Mouse (Mus musculus): Measurements from ENCODE around the gene Arhgef12. TPM values are rescaled to one million over a fixed set of nuclear protein-coding genes. Genes with fewer than 3 reads are reported as not detected.
"Not testable (repeated sequence)": the region's sequence is repeated elsewhere in the genome, so short reads cannot be mapped to it uniquely, and the experiment has no call there.

Arhgef12 gene
- total RNA-seq, 2 experiments from 2014 or later: 161 to 206 TPM

DNA sequence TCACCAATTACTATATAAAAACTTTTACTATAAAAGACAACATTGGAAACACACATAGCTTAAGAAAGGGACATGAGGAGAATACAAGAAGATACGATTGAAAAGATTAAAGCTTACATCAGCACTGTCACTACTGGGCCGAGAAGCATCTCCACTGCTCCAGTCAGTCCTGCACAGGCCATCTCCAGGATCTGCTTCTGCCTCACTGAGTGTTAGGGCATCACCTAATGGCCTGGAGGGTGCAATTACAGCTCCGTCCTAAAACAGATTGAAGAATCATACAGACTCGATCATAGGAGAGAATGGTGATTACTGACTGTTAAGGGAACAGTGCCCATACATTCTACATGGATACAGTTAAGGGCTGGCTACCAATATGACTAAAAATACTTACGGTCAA lies 91.3 kb downstream of the Arhgef12 start:
- ATAC-seq (replicated peaks; ENCODE audit: low FRiP score, poor library complexity, severe bottlenecking): no peak; the same call in 1 of the 2 replicates

DNA sequence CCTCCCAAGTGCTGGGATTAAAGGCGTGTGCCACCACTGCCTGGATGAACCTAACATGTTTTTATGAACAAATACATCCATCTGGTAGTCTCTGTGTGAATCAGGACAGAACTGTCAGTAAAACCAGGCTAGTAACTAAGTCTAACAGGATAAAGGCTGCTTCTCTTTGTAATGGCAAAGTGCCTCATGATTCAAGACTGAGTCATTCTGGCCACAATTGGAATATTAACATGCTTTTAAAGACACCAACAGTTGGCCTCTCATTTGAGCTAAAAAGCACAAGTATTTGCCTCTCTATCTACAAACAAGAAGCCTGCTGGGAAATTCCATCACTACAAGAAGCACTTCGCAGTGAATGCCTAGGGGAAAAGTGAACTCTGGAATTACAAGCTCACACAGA lies 91.7 kb downstream of the Arhgef12 start:
- ATAC-seq (replicated peaks; ENCODE audit: low FRiP score, poor library complexity, severe bottlenecking): no peak

- no peak for ATAC-seq (replicated peaks; ENCODE audit: low FRiP score, poor library complexity, severe bottlenecking)
These were observed 92.2 kb downstream of the Arhgef12 start for GRCm38 (mm10) chr9:43014886-43015285.

GRCm38 (mm10) chr9:43012541-43012940 lies 94.5 kb downstream of the Arhgef12 start:
- no peak for ATAC-seq (replicated peaks; ENCODE audit: low FRiP score, poor library complexity, severe bottlenecking)

- ATAC-seq (replicated peaks; ENCODE audit: low FRiP score, poor library complexity, severe bottlenecking): no peak
These were observed 96.0 kb downstream of the Arhgef12 start for GRCm38 (mm10) chr9:43011061-43011460.

DNA sequence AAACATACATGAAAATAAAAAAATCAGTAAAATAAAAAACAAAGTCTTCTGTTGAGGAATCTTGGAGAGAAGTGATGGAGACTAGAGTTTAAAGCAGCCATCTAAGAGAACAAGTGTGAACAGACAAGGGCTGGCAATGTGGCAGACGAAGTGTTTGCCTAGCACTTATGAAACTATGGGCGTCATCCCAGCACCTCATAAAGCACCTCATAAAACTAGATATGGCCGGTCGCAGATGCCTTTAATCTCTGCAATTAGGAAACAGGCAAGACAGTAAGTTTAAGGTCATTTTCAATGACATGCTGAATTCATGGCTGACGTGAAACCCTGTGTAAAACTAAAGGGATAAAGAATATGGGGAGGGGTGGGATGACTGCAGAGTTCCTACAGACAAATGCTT lies 103.2 kb downstream of the Arhgef12 start:
- ATAC-seq (replicated peaks; ENCODE audit: low FRiP score, poor library complexity, severe bottlenecking): no peak

DNA sequence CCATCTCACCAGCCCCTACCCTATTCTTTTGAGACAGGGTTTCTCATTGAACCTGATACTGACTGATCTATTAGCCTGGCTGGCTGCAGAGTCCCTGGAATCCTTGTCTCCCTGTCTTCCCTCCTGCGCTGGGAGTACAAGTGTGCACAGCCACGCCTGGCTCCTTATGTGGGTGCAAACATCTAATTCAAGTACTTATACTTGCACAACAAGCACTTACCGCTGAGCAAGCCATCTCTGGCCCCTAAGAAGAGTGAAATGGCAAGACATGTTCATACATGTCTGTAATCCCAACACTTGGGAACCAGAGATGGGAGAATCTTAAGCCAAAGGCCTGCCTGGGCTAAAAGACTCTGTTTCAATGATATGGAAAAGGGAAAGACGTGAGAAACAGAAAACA lies 104.0 kb downstream of the Arhgef12 start:
- no peak for ATAC-seq (replicated peaks; ENCODE audit: low FRiP score, poor library complexity, severe bottlenecking)

- ATAC-seq (replicated peaks; ENCODE audit: low FRiP score, poor library complexity, severe bottlenecking): no peak
These were observed 106.3 kb downstream of the Arhgef12 start for GRCm38 (mm10) chr9:43000595-43001250.

DNA sequence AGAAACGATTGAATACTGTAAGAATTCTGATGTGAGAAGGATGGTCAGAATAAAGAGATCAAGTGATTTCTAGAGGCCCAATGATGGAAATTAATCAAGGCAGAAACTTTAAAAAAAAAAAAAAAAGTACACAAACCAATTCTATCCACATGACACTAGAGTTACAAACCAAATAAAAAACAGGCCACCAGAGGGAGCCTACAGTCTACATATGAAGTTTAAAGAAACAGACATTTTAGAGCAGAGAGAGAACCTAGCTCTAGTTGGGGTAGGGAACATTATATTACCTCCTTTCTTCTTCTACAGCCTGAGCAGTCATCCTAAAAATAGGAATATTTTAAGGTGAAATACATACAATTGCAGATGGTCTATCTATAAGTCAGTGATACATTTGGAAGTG lies 107.0 kb downstream of the Arhgef12 start:
- ATAC-seq (replicated peaks; ENCODE audit: low FRiP score, poor library complexity, severe bottlenecking): no peak

DNA sequence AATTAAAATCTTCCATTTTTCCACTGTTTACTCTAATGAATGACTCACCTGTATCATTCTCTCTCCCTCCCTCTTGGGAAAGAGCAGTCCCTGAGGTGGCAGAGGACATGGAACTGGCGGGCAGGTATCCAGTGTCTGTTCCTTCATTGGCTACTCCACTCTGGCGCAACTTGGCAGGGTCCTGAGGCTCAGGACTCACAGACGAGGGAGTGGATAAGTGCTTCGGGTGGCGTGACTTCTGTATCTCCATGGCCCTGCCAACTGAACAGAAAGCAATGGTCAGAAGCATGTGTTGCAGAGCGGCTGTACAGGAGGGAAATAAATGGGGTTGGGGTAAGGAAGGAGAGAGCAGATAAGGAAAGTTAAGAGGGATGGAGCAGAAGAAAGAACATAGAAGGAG lies 109.5 kb downstream of the Arhgef12 start:
- ATAC-seq (replicated peaks; ENCODE audit: low FRiP score, poor library complexity, severe bottlenecking): no peak

- ATAC-seq (replicated peaks; ENCODE audit: low FRiP score, poor library complexity, severe bottlenecking): no peak
These were observed 111.7 kb downstream of the Arhgef12 start for GRCm38 (mm10) chr9:42995298-42995697.

DNA sequence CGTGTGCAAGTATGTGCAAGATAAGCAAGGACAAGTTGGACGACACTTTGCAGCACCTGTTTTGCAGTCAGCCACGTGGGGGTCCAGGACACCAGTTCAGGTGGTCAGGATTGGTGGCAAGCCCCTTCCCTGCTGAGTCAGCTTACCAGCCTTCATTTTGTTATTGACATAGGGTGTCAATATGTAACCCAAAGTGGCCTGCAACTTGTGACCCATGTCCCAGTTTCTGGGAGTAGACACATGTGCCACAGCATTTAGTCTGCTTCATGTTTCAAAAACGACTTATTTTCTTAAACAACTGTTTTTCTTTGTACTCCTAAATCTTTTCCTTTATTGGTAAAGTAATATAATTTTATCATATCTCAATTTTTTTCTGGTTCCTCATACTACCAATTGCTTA lies 112.3 kb downstream of the Arhgef12 start:
- ATAC-seq (replicated peaks; ENCODE audit: low FRiP score, poor library complexity, severe bottlenecking): no peak

- ATAC-seq (replicated peaks; ENCODE audit: low FRiP score, poor library complexity, severe bottlenecking): no peak
These were observed 113.4 kb downstream of the Arhgef12 start for GRCm38 (mm10) chr9:42993659-42994058.

DNA sequence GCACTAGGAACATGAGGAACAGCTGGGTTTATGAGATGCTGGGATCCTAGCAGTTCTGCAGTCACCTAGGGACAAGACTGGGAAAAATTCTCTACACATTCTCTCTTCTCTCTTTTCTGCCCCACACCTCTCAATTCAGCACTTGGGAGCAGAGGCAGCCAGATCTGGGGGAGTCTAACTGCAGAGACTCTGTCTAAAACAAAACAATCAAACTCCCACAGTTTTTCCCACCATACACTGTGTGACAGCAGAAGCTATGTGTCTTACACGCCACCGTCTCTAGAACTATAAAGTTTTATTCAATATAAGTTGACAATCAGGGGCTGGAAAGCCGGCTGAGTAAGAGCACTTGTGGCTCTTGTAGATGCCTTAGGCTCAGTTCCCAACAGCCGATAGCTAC lies 119.1 kb downstream of the Arhgef12 start:
- no peak for ATAC-seq (replicated peaks; ENCODE audit: low FRiP score, poor library complexity, severe bottlenecking)

DNA sequence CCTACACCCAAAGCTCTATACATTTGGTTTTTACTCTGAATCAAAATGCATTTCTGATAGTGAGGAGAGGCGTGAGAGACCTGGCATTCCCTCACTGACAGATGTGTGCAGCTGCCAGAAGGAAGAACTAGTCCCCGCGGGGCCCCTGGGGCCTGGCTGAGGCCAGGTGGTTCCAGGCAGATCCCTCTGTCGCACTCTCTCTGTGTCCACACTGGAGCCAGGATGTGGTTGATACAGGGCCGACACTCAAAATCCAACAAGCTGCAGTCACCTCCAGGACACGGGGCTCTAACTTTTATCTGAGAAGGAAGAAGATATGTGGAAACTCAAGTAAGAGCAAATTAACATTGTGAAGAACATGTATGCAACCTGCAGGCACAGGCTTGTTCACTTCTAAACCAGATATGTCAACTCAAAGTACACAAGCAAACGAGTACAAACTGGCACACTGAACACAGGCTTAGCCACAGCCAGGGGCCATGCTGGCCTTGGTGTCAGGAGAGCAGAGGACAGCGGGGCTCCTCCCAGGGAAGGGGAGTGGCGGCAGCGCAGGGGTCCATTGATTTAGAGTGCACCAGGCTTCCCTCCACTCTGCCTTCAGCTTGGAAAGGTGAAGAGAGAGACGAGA lies 138.0 kb downstream of the Arhgef12 start:
- no peak for ATAC-seq (replicated peaks; ENCODE audit: low FRiP score, poor library complexity, severe bottlenecking)

DNA sequence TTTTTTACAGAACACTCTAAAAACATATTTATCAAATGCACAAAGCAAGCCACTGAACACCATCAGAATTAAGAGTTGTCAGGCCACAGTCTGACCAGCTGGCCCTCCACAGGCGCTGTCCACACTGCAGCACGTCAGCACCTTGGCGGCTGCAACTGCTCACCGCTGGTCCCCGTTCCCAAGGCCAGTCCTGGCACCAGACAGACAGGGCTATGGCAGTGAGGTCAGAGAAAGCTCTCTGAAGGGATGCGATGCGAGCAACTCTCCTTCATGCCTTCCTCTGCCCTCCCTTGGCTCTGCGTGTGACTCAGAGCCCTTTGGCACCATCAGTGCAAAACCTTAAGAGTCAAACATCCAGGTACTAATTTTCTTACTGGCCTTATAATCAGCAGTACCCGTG lies 139.3 kb downstream of the Arhgef12 start:
- no peak for ATAC-seq (replicated peaks; ENCODE audit: low FRiP score, poor library complexity, severe bottlenecking)

GRCm38 (mm10) chr9:42964809-42965208 lies 142.2 kb downstream of the Arhgef12 start:
- ATAC-seq (replicated peaks; ENCODE audit: low FRiP score, poor library complexity, severe bottlenecking): not testable (repeated sequence)

- no peak for ATAC-seq (replicated peaks; ENCODE audit: low FRiP score, poor library complexity, severe bottlenecking)
These were observed 142.7 kb downstream of the Arhgef12 start for GRCm38 (mm10) chr9:42964366-42964765.

DNA sequence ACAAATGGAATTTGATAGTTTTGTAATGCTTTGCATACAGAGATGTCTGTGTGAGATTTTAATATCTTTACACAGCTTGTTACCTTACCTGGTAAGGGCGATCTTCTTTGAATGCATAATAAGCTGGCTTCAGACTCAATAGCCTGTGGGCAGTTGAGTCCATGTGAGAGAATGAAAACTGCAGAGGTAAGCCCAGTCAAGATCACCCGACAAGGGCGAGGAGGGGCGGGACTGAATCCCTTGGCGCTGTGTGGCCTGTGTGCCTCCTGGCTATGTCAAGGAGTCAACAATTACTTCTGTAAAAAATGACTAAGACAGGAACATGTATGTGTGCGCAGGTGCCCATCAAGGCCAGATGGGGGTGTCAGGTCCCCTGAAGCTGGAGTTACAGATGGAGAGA lies 144.5 kb downstream of the Arhgef12 start:
- ATAC-seq (replicated peaks; ENCODE audit: low FRiP score, poor library complexity, severe bottlenecking): no peak

- no peak for ATAC-seq (replicated peaks; ENCODE audit: low FRiP score, poor library complexity, severe bottlenecking)
These were observed 148.6 kb downstream of the Arhgef12 start for GRCm38 (mm10) chr9:42958401-42958800.

- ATAC-seq (replicated peaks; ENCODE audit: low FRiP score, poor library complexity, severe bottlenecking): no peak
These were observed 158.7 kb downstream of the Arhgef12 start for GRCm38 (mm10) chr9:42948381-42948780.

DNA sequence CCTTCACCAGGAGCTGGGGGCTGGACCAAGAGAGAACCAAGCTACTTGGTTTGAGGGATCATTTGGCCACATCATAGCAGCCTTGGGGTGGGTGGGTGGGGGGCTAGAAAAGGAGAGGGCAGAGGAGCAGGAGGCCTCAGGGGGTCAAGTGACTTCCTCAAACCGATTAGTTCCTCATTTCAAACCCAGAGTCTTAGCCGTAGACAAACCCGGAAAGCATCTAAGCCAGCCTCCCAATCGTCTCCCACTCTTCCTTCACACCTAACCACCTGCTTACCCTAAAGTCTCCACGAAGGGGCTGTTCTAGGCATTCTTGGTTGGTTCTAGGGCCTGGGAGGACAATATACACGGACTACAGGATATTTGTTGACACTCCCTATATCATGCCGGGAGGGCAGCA lies 161.9 kb downstream of the Arhgef12 start:
- no peak for ATAC-seq (replicated peaks; ENCODE audit: low FRiP score, poor library complexity, severe bottlenecking)

Measured in erythroid progenitor cell, adult 5-6 weeks (primary cell).